ENCODE assay signal across 11 mouse cellular contexts in the genomic region with DNA sequence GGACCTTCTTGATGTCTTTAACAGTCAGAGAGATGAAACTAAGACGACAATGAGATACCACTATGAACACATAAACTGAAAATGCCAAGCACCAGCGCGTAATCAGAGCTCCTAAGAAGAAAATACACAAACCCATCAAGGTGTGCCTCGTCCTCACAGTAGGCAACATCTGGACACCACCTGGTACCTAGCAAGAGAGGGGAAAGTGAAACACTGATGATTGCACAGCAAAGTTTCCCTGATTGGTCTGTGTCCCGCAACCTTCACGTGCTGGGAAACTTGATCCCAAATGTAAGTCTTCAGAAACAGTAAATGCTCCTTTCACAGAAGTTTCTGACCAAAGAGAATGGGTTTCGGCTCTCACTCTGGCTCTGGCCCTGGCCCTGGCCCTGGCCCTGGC.
"Had no signal": no experiment of that assay in that cellular context is flagged by ENCODE, and none has a peak within 500 bp of the region (broad histone marks: within the 10 kb centered on the region; RNA-seq: fewer than 3 reads in every experiment).

No protein-coding gene starts in this region.

- ATAC-seq: midbrain, embryonic 13.5 days had no signal

- H3K4me2 ChIP-seq: limb, embryonic 13.5 days; midbrain, embryonic 13.5 days; neural tube, embryonic 15.5 days had no signal

- H3K27ac ChIP-seq: left cerebral cortex, adult 2 months; limb, embryonic 13.5 days; liver, embryonic 14.5 days; midbrain, embryonic 13.5 days; neural tube, embryonic 15.5 days had no signal

- H3K4me1 ChIP-seq: midbrain, embryonic 13.5 days; neural tube, embryonic 15.5 days had no signal

- DNase-seq: kidney, adult 18-20 months; kidney, postnatal 25 days; lung, adult 18-20 months; right cerebral cortex, adult 18-20 months; right cerebral cortex, postnatal 25 days; thymus, postnatal 4 days had no signal

- H3K9me3 ChIP-seq: limb, embryonic 13.5 days; midbrain, embryonic 13.5 days; neural tube, embryonic 15.5 days had no signal

- H3K27me3 ChIP-seq: limb, embryonic 13.5 days; midbrain, embryonic 13.5 days; neural tube, embryonic 15.5 days had no signal

- H3K4me3 ChIP-seq: left cerebral cortex, adult 2 months; limb, embryonic 13.5 days; midbrain, embryonic 13.5 days; neural tube, embryonic 15.5 days had no signal

- H3K36me3 ChIP-seq: limb, embryonic 13.5 days; midbrain, embryonic 13.5 days; neural tube, embryonic 15.5 days had no signal

- H3K9ac ChIP-seq: limb, embryonic 13.5 days; liver, embryonic 14.5 days; midbrain, embryonic 13.5 days; neural tube, embryonic 15.5 days had no signal
